Mouse (Mus musculus) kidney, embryonic 16.5 days (tissue): ENCODE measurements around the gene Ostn. TPM values are rescaled to one million over a fixed set of nuclear protein-coding genes. Genes with fewer than 3 reads are reported as not detected.

ENCODE experiments used
- ATAC-seq: fragments of 200-750 bp; cut with Nextera tagmentation; 2 replicates; pipeline ENCODE4 v1.8.0; 2017; ENCODE audit warnings: moderate TSS enrichment; ENCODE audit not compliant: low FRiP score, low TSS enrichment
- H3K27ac ChIP-seq: fragments of 300-500 bp; sonication (generic); 2 replicates; pipeline ENCODE4 v1.5.1; 2014; ENCODE audit warnings: low read length
- H3K27me3 ChIP-seq: fragments of 300-500 bp; sonication (generic); 2 replicates; pipeline ENCODE4 v1.6.1; 2014; ENCODE audit warnings: low read length, control low read depth, mixed read lengths; ENCODE audit not compliant: insufficient read depth
- H3K36me3 ChIP-seq: fragments of 300-500 bp; sonication (generic); 2 replicates; pipeline ENCODE4 v1.6.1; 2014; ENCODE audit warnings: low read length, control low read depth, mixed read lengths; ENCODE audit not compliant: insufficient read depth
- H3K4me1 ChIP-seq: fragments of 300-500 bp; sonication (generic); 2 replicates; pipeline ENCODE4 v1.6.1; 2014; ENCODE audit warnings: low read length, control low read depth, mixed read lengths; ENCODE audit not compliant: insufficient read depth
- H3K4me2 ChIP-seq: fragments of 300-500 bp; sonication (generic); replicated peaks from 2 replicates; pipeline ENCODE4 v1.6.1; 2014; ENCODE audit warnings: low read depth, low read length
- H3K4me3 ChIP-seq: fragments of 300-500 bp; sonication (generic); 2 replicates; pipeline ENCODE4 v1.5.1; 2014; ENCODE audit warnings: mild to moderate bottlenecking, low read length
- H3K9ac ChIP-seq: fragments of 300-500 bp; sonication (generic); replicated peaks from 2 replicates; pipeline ENCODE4 v1.6.1; 2014; ENCODE audit warnings: low read length
- H3K9me3 ChIP-seq: fragments of 300-500 bp; sonication (generic); 2 replicates; pipeline ENCODE4 v1.6.1; 2016; ENCODE audit warnings: low read length, control low read depth
- WGBS: fragments of 180-500 bp; shearing (Covaris S2); extraction: QIAGEN DNeasy Blood & Tissue Kit; methylation state at CpG from one replicate; pipeline ENCODE4 v1.1.7; 2014; 5-methylcytosine and 5-hydroxymethylcytosine counted together
- polyA plus RNA-seq: library from polyadenylated mRNA; unstranded; fragments of >200 nt; fragmentation: Nextera tagmentation; extraction: Ambion mirVana; gene quantifications from 2 replicates; pipeline ENCODE4 v1.2.1, GENCODE M21; 2015

The Ostn gene
- polyA plus RNA-seq, 1 experiment from 2014 or later, result 0.11 TPM

DNA sequence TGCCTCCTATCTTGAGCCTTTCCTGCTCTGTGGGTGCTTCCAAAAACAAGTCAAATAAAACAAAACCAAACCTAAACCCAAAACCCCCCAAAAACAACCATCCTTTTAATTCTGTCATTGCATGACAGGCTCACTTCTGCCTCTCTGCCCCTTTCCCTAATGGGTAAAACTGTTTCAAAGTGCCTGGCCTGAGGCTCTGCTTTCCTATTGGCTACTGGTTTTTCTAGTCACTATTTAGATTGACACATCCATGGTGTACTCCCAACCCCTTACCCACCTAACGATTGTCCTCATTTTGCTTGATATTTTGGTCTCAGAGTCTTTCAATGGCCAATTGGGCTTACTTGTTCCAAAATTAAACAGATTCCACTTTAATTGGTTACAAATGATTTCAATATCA is 78.4 kb downstream of the Ostn start:
- Histone ChIP-seq H3K27ac (no peak overlapping the region), H3K36me3 (no peaks in the 10 kb centered on the region), H3K4me3 (no peak overlapping the region), H3K9ac (no peak overlapping the region), H3K27me3 (no peaks in the 10 kb centered on the region), H3K9me3 (no peaks in the 10 kb centered on the region), H3K4me2 (no peak overlapping the region), H3K4me1 (peaks cover 25% of the 10 kb centered on the region)
- ATAC-seq, result no peak
- WGBS, result 86% methylated on average over 1 of the region's 1 CpGs

DNA sequence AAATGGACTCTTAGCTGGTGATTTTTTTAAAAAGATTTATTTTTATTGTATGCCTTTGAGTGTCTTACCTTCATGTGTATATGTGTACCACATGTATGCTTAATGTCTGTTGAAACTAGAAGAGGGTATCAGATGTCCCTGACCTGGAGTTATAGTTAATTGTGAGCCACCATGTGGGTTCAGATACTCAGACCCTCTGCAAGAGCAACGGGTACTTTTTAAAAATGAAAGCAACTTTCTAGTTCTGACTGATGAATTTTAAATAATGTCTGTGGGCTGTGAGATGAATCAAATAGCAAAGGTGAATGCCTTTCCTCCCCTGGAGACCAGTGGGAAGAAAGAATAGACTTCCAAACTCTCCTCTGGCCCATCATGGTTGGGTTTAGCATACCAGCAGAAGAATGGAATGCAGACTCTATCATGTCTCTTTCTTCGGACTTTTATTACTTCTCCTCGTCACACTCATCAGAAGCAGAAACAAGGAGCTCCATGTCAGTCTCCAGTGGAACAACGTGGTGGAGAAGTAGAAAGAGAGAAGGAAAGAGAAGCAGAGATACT is 79.6 kb downstream of the Ostn start:
- H3K9ac ChIP-seq, result no peak overlapping the region
- 65% methylated on average over 4 of the region's 4 CpGs for WGBS
- H3K27me3 ChIP-seq, result no peaks in the 10 kb centered on the region
- no peaks in the 10 kb centered on the region for H3K9me3 ChIP-seq
- no peak overlapping the region for H3K4me2 ChIP-seq
- ATAC-seq, result no peak
- H3K4me3 ChIP-seq, result no peak overlapping the region
- H3K36me3 ChIP-seq, result no peaks in the 10 kb centered on the region
- peaks cover 31% of the 10 kb centered on the region for H3K4me1 ChIP-seq
- H3K27ac ChIP-seq, result no peak overlapping the region

GRCm38 (mm10) chr16:27387634-27388611 is 80.6 kb downstream of the Ostn start:
- Histone ChIP-seq H3K4me2 (peak overlapping the region; percentile 76), H3K4me3 (peak overlapping the region; percentile 92), H3K4me1 (peaks cover 31% of the 10 kb centered on the region), H3K36me3 (no peaks in the 10 kb centered on the region), H3K27ac (peak overlapping the region; percentile 71), H3K27me3 (no peaks in the 10 kb centered on the region), H3K9me3 (no peaks in the 10 kb centered on the region), H3K9ac (peak overlapping the region; percentile 98)
- no peak for ATAC-seq
- 43% methylated on average over 12 of the region's 12 CpGs for WGBS

- no peaks in the 10 kb centered on the region for H3K9me3 ChIP-seq
- H3K27me3 ChIP-seq, result no peaks in the 10 kb centered on the region
- H3K4me2 ChIP-seq, result peak within 1 kb of the TSS; percentile 76
- H3K4me3 ChIP-seq, result peak within 1 kb of the TSS; percentile 92
- peak within 1 kb of the TSS; percentile 98 for H3K9ac ChIP-seq
- ATAC-seq, result peak; percentile 97
- under 1% methylated on average over 55 of the region's 69 CpGs for WGBS
- peak within 1 kb of the TSS; percentile 97 for H3K27ac ChIP-seq
- no peaks in the 10 kb centered on the region for H3K36me3 ChIP-seq
- H3K4me1 ChIP-seq, result peaks cover 31% of the 10 kb centered on the region
Observed at GRCm38 (mm10) chr16:27388761-27389451, 81.6 kb downstream of the Ostn start, which contains the start of gene Ccdc50. Gene Ccdc50, plus strand, starts transcription at chr16:27388869.

DNA sequence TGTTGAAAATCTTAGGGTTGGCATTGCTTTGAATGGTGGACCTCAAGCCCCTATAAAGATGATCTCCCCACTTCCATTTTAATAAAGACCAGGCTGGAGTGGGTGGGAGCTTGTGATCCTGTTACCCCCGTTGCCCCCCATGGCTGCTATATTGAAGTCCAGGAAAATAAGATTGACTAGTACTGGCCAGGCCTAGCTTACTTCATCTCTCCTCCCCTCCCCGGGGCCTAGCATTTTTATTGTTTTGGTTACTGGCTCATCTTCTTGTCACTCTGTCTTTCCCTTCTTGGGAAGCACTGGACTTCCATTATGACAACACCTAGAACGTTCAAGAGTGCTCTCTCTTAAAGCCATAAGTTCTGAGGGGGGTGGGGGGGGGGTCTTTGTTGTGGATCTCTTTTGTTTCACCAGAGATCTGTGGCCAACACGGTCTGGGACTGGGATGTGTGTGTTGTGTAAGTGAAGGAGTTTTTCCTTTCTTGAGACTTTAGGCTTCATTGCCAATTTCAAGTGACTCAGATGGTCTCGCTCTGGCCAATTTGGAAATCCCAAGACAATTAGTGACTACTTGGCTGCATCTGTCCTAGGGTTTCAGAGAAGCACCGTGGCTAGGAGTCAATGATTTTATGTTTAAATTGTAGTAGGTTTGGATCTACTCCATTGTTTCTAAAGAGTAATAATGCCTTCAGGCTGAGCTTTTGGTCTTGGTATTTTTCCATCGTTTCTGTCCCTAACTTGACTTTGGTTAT is 82.4 kb downstream of the Ostn start:
- H3K4me1 ChIP-seq, result peaks cover 31% of the 10 kb centered on the region
- no peaks in the 10 kb centered on the region for H3K27me3 ChIP-seq
- H3K9me3 ChIP-seq, result no peaks in the 10 kb centered on the region
- H3K36me3 ChIP-seq, result no peaks in the 10 kb centered on the region
- H3K4me3 ChIP-seq, result peak overlapping the region; percentile 92
- H3K27ac ChIP-seq, result peak overlapping the region; percentile 97
- WGBS, result 26% methylated on average over 7 of the region's 7 CpGs
- peak; percentile 25; the same call in 1 of the 2 replicates for ATAC-seq
- H3K4me2 ChIP-seq, result peak overlapping the region; percentile 76
- peak overlapping the region; percentile 98 for H3K9ac ChIP-seq

DNA sequence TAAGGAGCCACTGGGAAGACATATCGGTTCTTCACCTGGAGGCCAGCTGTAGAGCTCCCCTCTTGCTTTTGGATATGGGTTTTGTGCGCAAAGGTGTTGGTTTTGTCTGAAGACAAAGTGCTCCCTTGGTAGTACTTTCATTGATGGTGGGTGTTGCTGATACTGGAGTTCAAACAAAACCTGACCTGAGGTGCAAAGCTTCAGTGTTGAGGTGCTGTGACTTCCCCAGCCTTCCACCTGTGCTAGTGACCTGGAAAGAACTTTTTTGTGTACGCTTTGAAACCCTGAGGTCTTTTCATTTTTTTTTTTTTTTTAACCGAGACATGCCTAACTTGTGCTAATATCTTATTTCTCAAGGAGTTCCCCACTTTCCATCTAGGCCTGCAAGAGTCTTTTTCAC is 83.0 kb downstream of the Ostn start:
- no peaks in the 10 kb centered on the region for H3K27me3 ChIP-seq
- no peaks in the 10 kb centered on the region for H3K9me3 ChIP-seq
- peaks cover 31% of the 10 kb centered on the region for H3K4me1 ChIP-seq
- H3K4me2 ChIP-seq, result peak overlapping the region; percentile 76
- H3K27ac ChIP-seq, result no peak overlapping the region; the same call in 1 of the 2 replicates
- H3K36me3 ChIP-seq, result no peaks in the 10 kb centered on the region
- no peak for ATAC-seq
- peak overlapping the region; percentile 92 for H3K4me3 ChIP-seq
- H3K9ac ChIP-seq, result peak overlapping the region; percentile 98
- 82% methylated on average over 4 of the region's 4 CpGs for WGBS

- WGBS, result 72% methylated on average over 2 of the region's 2 CpGs
- no peak overlapping the region for H3K4me3 ChIP-seq
- H3K4me1 ChIP-seq, result peaks cover 30% of the 10 kb centered on the region
- no peaks in the 10 kb centered on the region for H3K36me3 ChIP-seq
- ATAC-seq, result no peak
- H3K9ac ChIP-seq, result no peak overlapping the region
- no peak overlapping the region for H3K27ac ChIP-seq
- H3K9me3 ChIP-seq, result no peaks in the 10 kb centered on the region
- H3K4me2 ChIP-seq, result no peak overlapping the region
- no peaks in the 10 kb centered on the region for H3K27me3 ChIP-seq
Observed at GRCm38 (mm10) chr16:27391845-27392244, 84.6 kb downstream of the Ostn start.

DNA sequence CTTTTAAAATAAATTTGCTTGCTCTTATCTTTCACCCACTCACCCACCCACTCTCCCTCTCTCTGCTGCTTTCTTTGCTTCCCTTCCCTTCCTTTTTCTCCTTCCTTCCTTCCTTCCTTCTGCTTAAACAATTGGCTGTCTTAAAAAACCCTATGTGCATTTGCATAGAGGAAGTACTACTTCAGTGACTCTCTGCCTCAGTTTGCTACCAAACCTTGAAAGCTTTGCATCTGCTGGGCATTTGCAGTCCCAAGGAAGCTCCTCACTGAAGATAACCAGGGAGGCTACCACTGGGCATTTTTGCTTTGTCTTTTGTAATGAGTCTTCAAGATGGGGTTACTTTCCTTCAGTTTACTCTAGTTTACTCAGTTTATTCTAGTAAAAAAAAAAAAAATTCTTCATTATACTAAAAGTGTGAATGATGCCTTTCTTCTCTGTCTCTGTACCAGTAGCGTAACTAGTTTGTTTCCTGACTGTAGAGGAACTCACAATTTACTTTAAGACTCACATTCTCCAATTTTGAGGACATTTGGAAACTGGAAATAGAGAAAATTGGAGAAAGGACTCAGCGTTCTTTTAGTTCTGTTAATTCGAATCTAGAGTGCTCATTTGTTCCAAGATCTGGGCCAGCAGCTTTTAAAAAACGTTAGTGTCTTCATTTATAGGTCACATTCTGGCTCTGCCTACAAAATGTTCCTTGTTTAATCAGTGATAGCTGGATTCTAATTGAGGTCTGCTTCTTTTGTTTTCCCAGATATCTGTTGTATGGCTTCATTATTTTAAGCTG is 88.2 kb downstream of the Ostn start:
- WGBS, result 88% methylated on average over 4 of the region's 4 CpGs
- Histone ChIP-seq H3K36me3 (no peaks in the 10 kb centered on the region), H3K4me1 (peaks cover 9% of the 10 kb centered on the region), H3K27ac (no peak overlapping the region), H3K27me3 (no peaks in the 10 kb centered on the region), H3K4me3 (no peak overlapping the region), H3K4me2 (no peak overlapping the region), H3K9me3 (no peaks in the 10 kb centered on the region), H3K9ac (no peak overlapping the region)
- ATAC-seq, result no peak

DNA sequence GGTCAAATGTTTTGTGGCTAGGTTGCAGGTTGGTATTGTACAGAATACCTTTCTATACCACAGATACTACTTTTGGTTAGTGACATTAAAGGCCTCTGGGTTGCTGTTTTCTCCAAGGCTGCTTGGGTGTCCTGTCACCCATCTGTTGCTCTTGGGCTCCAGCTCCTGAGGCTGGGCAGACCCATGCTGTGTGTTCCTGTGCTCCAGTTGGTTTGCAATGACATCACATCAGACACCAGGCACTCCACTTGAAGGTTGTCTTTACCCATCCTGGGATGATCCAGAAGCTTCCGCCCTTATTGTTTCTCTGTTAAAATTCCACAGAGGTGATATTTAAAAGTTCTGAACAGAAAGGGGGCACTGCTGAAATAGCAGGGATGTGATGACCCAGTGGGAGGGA is 89.7 kb downstream of the Ostn start:
- Histone ChIP-seq H3K36me3 (no peaks in the 10 kb centered on the region), H3K4me1 (0 out of 2 replicates have a peak, but pooled peaks cover 4% of the 10 kb centered on the region), H3K9me3 (no peaks in the 10 kb centered on the region), H3K4me3 (no peak overlapping the region), H3K27ac (no peak overlapping the region), H3K4me2 (no peak overlapping the region), H3K27me3 (no peaks in the 10 kb centered on the region), H3K9ac (no peak overlapping the region)
- ATAC-seq, result no peak
- WGBS, result 91% methylated on average over 1 of the region's 1 CpGs
